Mouse (Mus musculus): ENCODE measurements around the gene Fam217b. TPM values are rescaled to one million over a fixed set of nuclear protein-coding genes. Genes with fewer than 3 reads are reported as not detected.

Fam217b gene
- polyA plus RNA-seq (2015; fragmentation: Illumina TruSeq; extraction: RNeasy Lipid Tissue Mini Kit (QIAGEN cat#74804); ENCODE audit: low read depth, low replicate concordance): 42.2 TPM

DNA sequence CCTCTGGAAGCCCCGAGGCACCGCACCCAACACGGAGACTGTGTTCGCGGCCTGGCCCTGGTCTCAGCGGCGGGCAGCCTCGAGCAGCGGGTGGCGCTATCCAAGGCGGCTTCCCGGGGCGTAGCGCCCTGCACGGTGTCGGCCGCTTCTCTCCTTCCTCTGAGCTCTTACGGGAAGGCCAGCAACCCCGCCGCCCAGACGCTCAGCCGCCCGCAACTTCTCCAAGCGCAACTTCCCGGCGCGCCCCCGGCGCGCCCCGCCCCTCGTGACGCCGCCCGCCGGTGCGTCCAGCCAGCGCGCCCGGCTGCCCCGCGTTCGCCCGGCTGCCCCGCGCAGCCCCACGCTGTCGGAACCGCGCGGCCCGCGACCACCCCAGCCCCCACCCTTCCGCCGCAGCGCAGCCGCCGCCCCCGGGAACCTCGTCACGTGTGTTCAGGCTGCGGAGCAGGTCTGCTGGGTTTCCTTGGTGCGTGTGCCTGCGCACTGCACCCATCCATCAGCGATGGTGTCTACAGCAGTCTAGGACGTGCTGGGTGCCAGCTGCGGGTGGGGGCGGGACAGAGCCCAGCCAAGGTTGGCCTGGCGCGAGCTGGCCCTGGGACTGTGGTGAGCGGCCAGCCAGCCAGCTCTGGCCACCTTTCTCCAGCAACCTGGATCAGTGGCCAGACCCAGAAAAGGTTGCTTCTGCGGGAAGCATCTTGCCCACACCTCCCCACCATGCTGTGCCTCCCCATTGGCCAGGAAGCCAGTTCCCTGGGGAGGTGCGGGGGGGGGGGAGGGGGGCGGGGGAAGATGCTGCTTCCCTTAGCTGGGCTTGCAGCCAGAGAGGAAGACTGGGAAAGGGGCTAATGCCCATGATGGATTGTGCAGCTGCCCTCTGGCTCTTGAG is at the start of gene Fam217b, which contains the start of gene Ppp1r3d:
Fam217b (plus strand) TSS at position 264 of the 889 bp plus-strand sequence.
Ppp1r3d (minus strand) TSS at position 212 of the 889 bp plus-strand sequence.

DNA sequence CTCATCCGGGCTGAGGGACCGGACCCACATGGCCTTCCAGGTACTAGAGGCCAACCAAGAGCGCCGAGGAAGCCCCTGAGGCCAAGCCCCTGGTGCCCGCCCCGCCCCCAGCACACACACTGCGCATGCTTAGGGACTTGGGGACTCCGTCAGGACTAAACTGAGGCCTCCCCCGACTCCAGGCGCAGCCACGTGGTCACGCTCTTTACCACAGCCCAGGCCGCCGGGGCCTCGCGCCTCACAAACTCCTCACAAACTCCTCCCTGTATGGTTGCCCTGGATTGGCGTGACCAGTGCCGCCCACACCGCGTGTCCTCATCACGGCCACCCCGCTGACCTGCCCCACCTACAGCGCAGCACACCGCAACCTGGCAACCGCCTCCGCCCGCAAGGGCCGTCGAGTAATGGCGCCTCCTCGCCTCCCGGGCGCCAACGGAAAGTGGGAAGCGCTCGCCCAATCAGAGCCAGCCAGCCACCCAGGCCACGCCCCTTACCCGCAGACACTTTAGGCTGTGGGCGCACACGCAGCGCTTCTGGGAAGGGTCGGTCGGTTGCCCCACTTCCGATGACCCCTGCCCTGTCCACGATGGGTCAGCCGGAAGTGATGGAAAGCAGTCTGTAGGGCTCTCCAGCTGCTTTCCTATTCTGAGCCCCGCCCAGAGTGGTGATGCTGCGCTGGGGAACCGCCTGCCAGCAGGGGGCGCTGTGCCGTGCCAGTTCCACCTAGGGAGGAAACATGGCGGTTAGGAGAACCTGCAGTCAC is 7.1 kb upstream of the Fam217b start, which contains the start of gene Sycp2:
Sycp2 (minus strand) TSS at position 633 of the 763 bp plus-strand sequence.

DNA sequence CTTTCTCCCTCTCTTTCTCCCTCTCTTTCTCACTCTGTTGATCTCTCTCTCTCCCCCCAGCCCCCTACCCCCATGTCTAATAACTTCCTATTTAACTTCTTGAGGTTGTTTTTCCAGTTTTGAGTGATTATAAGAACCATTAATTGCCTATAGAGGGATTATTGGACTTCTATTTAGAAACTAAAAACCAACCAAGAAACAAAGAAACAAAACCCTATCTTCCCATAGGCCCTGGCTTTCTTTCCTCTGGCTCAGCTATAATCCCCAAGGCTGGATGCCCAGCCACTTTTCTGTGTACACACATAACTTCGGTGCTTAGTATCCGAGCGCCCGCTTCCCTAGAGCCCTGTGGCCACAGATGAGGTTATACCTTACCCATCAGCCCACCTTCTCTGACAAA is 15.9 kb downstream of the Fam217b start, which contains the start of gene Cdh26:
Cdh26 (plus strand) TSS at position 301 of the 400 bp plus-strand sequence.

Other genes starting within 250 kb of the Fam217b start
- gene Sycp2, start 6.8 kb upstream of the Fam217b start, polyA plus RNA-seq (2015; fragmentation: Illumina TruSeq; extraction: RNeasy Lipid Tissue Mini Kit (QIAGEN cat#74804); ENCODE audit: low read depth, low replicate concordance): 1.0 TPM
- gene Ppp1r3d, start 52 bp upstream of the Fam217b start, polyA plus RNA-seq (2015; fragmentation: Illumina TruSeq; extraction: RNeasy Lipid Tissue Mini Kit (QIAGEN cat#74804); ENCODE audit: low read depth, low replicate concordance): 5.4 TPM
- gene Cdh26, start 16.0 kb downstream of the Fam217b start, polyA plus RNA-seq (2015; fragmentation: Illumina TruSeq; extraction: RNeasy Lipid Tissue Mini Kit (QIAGEN cat#74804); ENCODE audit: low read depth, low replicate concordance): 1.0 TPM

All from brain, adult 10 weeks (tissue).